Mouse (Mus musculus) myocyte (in vitro differentiated cells): ENCODE measurements around the gene Col4a2.

ENCODE experiments used
- E2F4 ChIP-seq: IDR thresholded peaks from one replicate; pipeline ENCODE4 v1.6.1; 2011; ENCODE audit warnings: mild to moderate bottlenecking, control low read depth, moderate library complexity; ENCODE audit not compliant: insufficient read depth
- MYOD1 ChIP-seq, 3 experiments: IDR thresholded peaks; one replicate each; pipeline ENCODE4 v1.6.1; 2011; ENCODE audit warnings: control low read depth in 2 of 3, low read depth in 2 of 3, mild to moderate bottlenecking in 2 of 3, moderate library complexity in 1 of 3; ENCODE audit not compliant: insufficient read length in 2 of 3, control insufficient read depth in 1 of 3
- POLR2A ChIP-seq: IDR thresholded peaks from one replicate; pipeline ENCODE4 v1.6.1; 2011; ENCODE audit warnings: low read depth, mild to moderate bottlenecking, control low read depth, moderate library complexity; ENCODE audit not compliant: insufficient read length
- POLR2AphosphoS2 ChIP-seq: IDR thresholded peaks from one replicate; pipeline ENCODE4 v1.6.1; 2011; ENCODE audit warnings: low read depth, control low read depth; ENCODE audit not compliant: insufficient read length

DNA sequence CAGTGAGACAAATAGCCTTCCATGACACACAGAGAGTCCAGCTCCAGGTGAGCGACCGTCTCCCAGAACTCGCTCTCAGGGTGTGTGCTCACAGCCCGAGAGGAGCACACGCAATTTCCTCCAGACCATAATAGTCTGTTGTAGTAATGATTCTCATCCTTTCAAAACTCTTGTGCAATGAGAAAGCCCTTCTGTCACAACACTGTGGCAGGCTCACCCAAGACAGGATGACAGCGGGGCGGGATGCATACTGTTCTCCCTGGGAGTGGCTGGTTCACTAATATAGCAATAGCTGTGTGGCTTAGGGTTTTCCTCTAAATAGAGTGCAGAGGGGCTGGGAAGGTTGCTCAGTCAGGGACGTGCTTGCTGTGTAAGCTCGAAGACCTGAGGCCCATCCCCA, 91.2 kb downstream of the Col4a2 start:
- TF ChIP-seq POLR2A (no peak), MYOD1 (IDR thresholded peaks at IDR 0.05; ENCODE audit: control insufficient read depth in 1 of 3, insufficient read length in 2 of 3, low read depth in 2 of 3) (no peak), E2F4 (no peak), POLR2AphosphoS2 (no peak)
